Mouse (Mus musculus) ES-Bruce4 (cell line): Measurements from ENCODE around the gene Mapk7. TPM values are rescaled to one million over a fixed set of nuclear protein-coding genes. Genes with fewer than 3 reads are reported as not detected.

Source experiments
- H3K27ac ChIP-seq: 2 replicates; pipeline ENCODE4 v1.5.1; 2012; ENCODE audit warnings: low read length, inconsistent platforms; ENCODE audit not compliant: insufficient read depth
- H3K27me3 ChIP-seq: 2 replicates; pipeline ENCODE4 v1.6.1; 2012; ENCODE audit warnings: mild to moderate bottlenecking, low read length, inconsistent platforms; ENCODE audit not compliant: control insufficient read depth, poor library complexity, insufficient read depth, severe bottlenecking
- H3K36me3 ChIP-seq: 2 replicates; pipeline ENCODE4 v1.6.1; 2012; ENCODE audit warnings: inconsistent platforms, mild to moderate bottlenecking, low read length, moderate library complexity; ENCODE audit not compliant: control insufficient read depth, poor library complexity, insufficient read depth, severe bottlenecking
- H3K4me1 ChIP-seq: one replicate; pipeline ENCODE4 v1.8.1; 2011; ENCODE audit warnings: low read length; ENCODE audit not compliant: control insufficient read depth, insufficient read depth
- H3K4me3 ChIP-seq: 2 replicates; pipeline ENCODE4 v1.5.1; 2011; ENCODE audit warnings: low read depth, mild to moderate bottlenecking, low read length
- H3K9ac ChIP-seq: 2 replicates; pipeline ENCODE4 v1.6.1; 2012; ENCODE audit warnings: low read depth, mild to moderate bottlenecking, inconsistent platforms; ENCODE audit not compliant: poor library complexity, severe bottlenecking
- H3K9me3 ChIP-seq: replicated peaks from 2 replicates; pipeline ENCODE4 v1.6.1; 2012; ENCODE audit warnings: mild to moderate bottlenecking, low read length, inconsistent platforms; ENCODE audit not compliant: control insufficient read depth, poor library complexity, insufficient read depth, severe bottlenecking
- CTCF ChIP-seq: IDR thresholded peaks from one replicate; pipeline ENCODE4 v1.8.1; 2011; ENCODE audit warnings: low read depth, low read length
- EP300 ChIP-seq: IDR thresholded peaks from 2 replicates; pipeline ENCODE4 v1.6.1; 2011; ENCODE audit warnings: low read depth, low read length; ENCODE audit not compliant: insufficient read depth
- POLR2A ChIP-seq: IDR thresholded peaks from one replicate; pipeline ENCODE4 v1.8.1; 2011; ENCODE audit warnings: low read length; ENCODE audit not compliant: insufficient read depth
- polyA plus RNA-seq: library from polyadenylated mRNA; stranded (reverse); fragments of >200 nt; gene quantifications from 2 replicates; pipeline ENCODE4 v1.2.4, GENCODE M21; 2011; ENCODE audit warnings: low read depth; ENCODE audit not compliant: missing spikeins, insufficient read depth, insufficient read length

The Mapk7 gene
- polyA plus RNA-seq = 33.3 and 35.1 TPM in 2 replicates

- Histone ChIP-seq H3K4me3 (peak within 1 kb of the TSS; percentile 96), H3K36me3 (peaks cover 25% of the 10 kb centered on the region), H3K9me3 (no peaks in the 10 kb centered on the region), H3K4me1 (no peaks in the 10 kb centered on the region), H3K27ac (peak within 1 kb of the TSS; percentile 38; the same call in 1 of the 2 replicates), H3K27me3 (no peaks in the 10 kb centered on the region), H3K9ac (peak within 1 kb of the TSS; percentile 87)
- TF ChIP-seq POLR2A (no peak), EP300 (no peak), CTCF (no peak)
Measured at GRCm38 (mm10) chr11:61494129-61494997, at the start of gene Mapk7. Gene Mapk7 (minus strand): TSS chr11:61494406.

GRCm38 (mm10) chr11:61541106-61541505 is 46.9 kb upstream of the Mapk7 start:
- TF ChIP-seq EP300 = no peak
- peaks cover 19% of the 10 kb centered on the region for H3K36me3 ChIP-seq
- H3K4me3 ChIP-seq = no peak overlapping the region
- H3K9me3 ChIP-seq = no peaks in the 10 kb centered on the region
- no peak overlapping the region for H3K9ac ChIP-seq
- no peaks in the 10 kb centered on the region for H3K27me3 ChIP-seq
- peaks cover 14% of the 10 kb centered on the region for H3K4me1 ChIP-seq
- no peak overlapping the region for H3K27ac ChIP-seq

GRCm38 (mm10) chr11:61540642-61541041 is 46.4 kb upstream of the Mapk7 start:
- H3K4me3 ChIP-seq = no peak overlapping the region
- H3K4me1 ChIP-seq = peaks cover 14% of the 10 kb centered on the region
- H3K9me3 ChIP-seq = no peaks in the 10 kb centered on the region
- TF ChIP-seq EP300 (no peak), CTCF (no peak), POLR2A (no peak)
- H3K36me3 ChIP-seq = peaks cover 19% of the 10 kb centered on the region
- H3K27ac ChIP-seq = no peak overlapping the region
- no peak overlapping the region for H3K9ac ChIP-seq
- no peaks in the 10 kb centered on the region for H3K27me3 ChIP-seq

GRCm38 (mm10) chr11:61537362-61537761 is 43.2 kb upstream of the Mapk7 start:
- Histone ChIP-seq H3K27me3 (no peaks in the 10 kb centered on the region), H3K4me1 (peaks cover 19% of the 10 kb centered on the region), H3K9me3 (no peaks in the 10 kb centered on the region), H3K36me3 (peaks cover 12% of the 10 kb centered on the region), H3K9ac (no peak overlapping the region), H3K27ac (peak overlapping the region; percentile 59), H3K4me3 (no peak overlapping the region)
- TF ChIP-seq EP300 (no peak), CTCF (no peak), POLR2A (no peak)

GRCm38 (mm10) chr11:61536952-61537351 is 42.7 kb upstream of the Mapk7 start:
- no peaks in the 10 kb centered on the region for H3K27me3 ChIP-seq
- H3K36me3 ChIP-seq = peaks cover 15% of the 10 kb centered on the region
- TF ChIP-seq CTCF (no peak), EP300 (no peak), POLR2A (no peak)
- peak overlapping the region; percentile 59 for H3K27ac ChIP-seq
- H3K4me3 ChIP-seq = no peak overlapping the region
- H3K4me1 ChIP-seq = peaks cover 17% of the 10 kb centered on the region
- no peaks in the 10 kb centered on the region for H3K9me3 ChIP-seq
- no peak overlapping the region for H3K9ac ChIP-seq

- Histone ChIP-seq H3K27ac (no peak overlapping the region), H3K4me1 (peaks cover 13% of the 10 kb centered on the region), H3K36me3 (peaks cover 14% of the 10 kb centered on the region), H3K27me3 (no peaks in the 10 kb centered on the region), H3K9ac (no peak overlapping the region), H3K4me3 (no peak overlapping the region), H3K9me3 (no peaks in the 10 kb centered on the region)
- no peak for TF ChIP-seq CTCF
Measured at GRCm38 (mm10) chr11:61535530-61535929, 41.3 kb upstream of the Mapk7 start.
